8 mouse cellular contexts compared by ENCODE assay signal in the genomic region with DNA sequence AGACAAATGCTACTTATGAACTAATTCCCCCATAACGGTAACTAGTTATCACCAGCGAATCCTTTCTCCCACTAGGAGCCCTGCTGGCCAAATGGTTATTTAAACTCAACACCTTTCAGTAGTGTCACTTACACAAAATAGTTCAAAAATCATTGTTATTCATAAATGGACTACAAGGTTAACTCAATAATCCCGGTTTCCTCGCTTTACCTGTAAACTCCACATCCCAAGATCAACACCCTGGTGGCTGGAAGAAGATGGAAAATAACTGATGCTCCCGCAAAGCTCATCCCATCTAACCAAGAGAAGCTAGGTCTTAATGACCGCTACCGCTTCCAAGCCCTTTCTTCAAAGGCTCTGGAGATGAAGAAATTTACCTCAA. TPM values are rescaled to one million over a fixed set of nuclear protein-coding genes. Genes with fewer than 3 reads are reported as not detected.
A peak's percentile ranks its signal among the peaks of the same experiment; 100 is the strongest.
DNase-seq lines count a peak whose midpoint lies in the region; ATAC-seq and TF ChIP-seq lines count a peak whose summit lies in the region.

No protein-coding gene starts in this region.

- no peak for DNase-seq in heart, postnatal 25 days (ENCODE audit: low spot score)
- DNase-seq in G1E (ENCODE audit: low spot score): peak; percentile 1
- DNase-seq in liver, postnatal 0 days: no peak
- no peak for DNase-seq in cerebellum, adult 11-12 months
- no peak for DNase-seq in urinary bladder, adult 18-20 months (ENCODE audit: low spot score in 2 of 2)
- DNase-seq in kidney, adult 8-10 months: no peak

- no peaks in the 10 kb centered on the region for H3K9me3 ChIP-seq in heart, embryonic 14.5 days (ENCODE audit: control insufficient read depth, low read length)
- 0 out of 2 replicates have a peak, but pooled peaks cover 2% of the 10 kb centered on the region for H3K9me3 ChIP-seq in G1E (replicated peaks)
- H3K9me3 ChIP-seq in forebrain, embryonic 16.5 days (ENCODE audit: control insufficient read depth, low read length): no peaks in the 10 kb centered on the region
- no peaks in the 10 kb centered on the region for H3K9me3 ChIP-seq in liver, postnatal 0 days (ENCODE audit: low read length)

- H3K27me3 ChIP-seq in heart, embryonic 14.5 days (ENCODE audit: control insufficient read depth, insufficient read depth, low read length): no peaks in the 10 kb centered on the region
- H3K27me3 ChIP-seq in G1E (ENCODE audit: insufficient read depth, low read length): no peaks in the 10 kb centered on the region
- no peaks in the 10 kb centered on the region for H3K27me3 ChIP-seq in forebrain, embryonic 16.5 days (replicated peaks; ENCODE audit: control insufficient read depth, insufficient read depth, low read length)
- no peaks in the 10 kb centered on the region for H3K27me3 ChIP-seq in liver, postnatal 0 days (ENCODE audit: insufficient read depth, low read length)

- peak overlapping the region in 1 of 2 experiments; percentile 52; a peak in 1 of 4 replicates for H3K27ac ChIP-seq in heart, embryonic 14.5 days (replicated peaks in 1 of 2; ENCODE audit: control insufficient read depth in 1 of 2, insufficient read depth in 1 of 2, low read depth in 2 of 2, low read length in 2 of 2)
- peak overlapping the region; percentile 90 for H3K27ac ChIP-seq in forebrain, embryonic 16.5 days (ENCODE audit: low read length)
- peak overlapping the region; percentile 97 for H3K27ac ChIP-seq in liver, postnatal 0 days (ENCODE audit: low read depth)

- no peak for TF ChIP-seq EP300 in liver, postnatal 0 days (IDR thresholded peaks at IDR 0.05; ENCODE audit: low read depth)

- H3K4me1 ChIP-seq in heart, embryonic 14.5 days (ENCODE audit: control insufficient read depth in 2 of 2, insufficient read depth in 2 of 2, low read length in 2 of 2): peaks cover 0 to 11% of the 10 kb centered on the region in 2 experiments; a peak in 2 of 4 replicates
- no peaks in the 10 kb centered on the region; the same call in none of the 2 replicates for H3K4me1 ChIP-seq in G1E (ENCODE audit: insufficient read depth, low read depth, low read length)
- H3K4me1 ChIP-seq in forebrain, embryonic 16.5 days (replicated peaks; ENCODE audit: control insufficient read depth, insufficient read depth, low read length): peaks cover 5% of the 10 kb centered on the region
- H3K4me1 ChIP-seq in liver, postnatal 0 days (ENCODE audit: insufficient read depth): no peaks in the 10 kb centered on the region

- under 1% methylated on average over 7 of the region's 7 CpGs for WGBS in heart, embryonic 14.5 days
- WGBS in forebrain, embryonic 16.5 days: under 1% methylated on average over 7 of the region's 7 CpGs
- WGBS in liver, postnatal 0 days (ENCODE audit: insufficient replicate concordance): 2% methylated on average over 7 of the region's 7 CpGs

- intact Hi-C loops in heart, postnatal 25 days (cut with DNase I): loop anchor here (2.0 kb wide), 1 partner anchor 123 kb away; a partner anchor contains a TSS

- H3K4me2 ChIP-seq in heart, embryonic 14.5 days (ENCODE audit: low read length): peak overlapping the region; percentile 72
- H3K4me2 ChIP-seq in forebrain, embryonic 16.5 days (ENCODE audit: low read length): peak overlapping the region; percentile 77
- peak overlapping the region; percentile 75 for H3K4me2 ChIP-seq in liver, postnatal 0 days (ENCODE audit: low read depth, low read length)

- TF ChIP-seq CTCF in G1E (IDR thresholded peaks at IDR 0.05; ENCODE audit: low read depth, low read length): no peak
- no peak; the same call in none of the 2 replicates for TF ChIP-seq CTCF in liver, postnatal 0 days (IDR thresholded peaks at IDR 0.05; ENCODE audit: low read depth)

- 0 out of 2 replicates have a peak, but pooled peaks cover 2% of the 10 kb centered on the region for H3K36me3 ChIP-seq in heart, embryonic 14.5 days (ENCODE audit: control insufficient read depth, insufficient read depth, low read length)
- H3K36me3 ChIP-seq in G1E (replicated peaks): peaks cover 20% of the 10 kb centered on the region
- H3K36me3 ChIP-seq in forebrain, embryonic 16.5 days (ENCODE audit: control insufficient read depth, insufficient read depth): no peaks in the 10 kb centered on the region
- peaks cover 3% of the 10 kb centered on the region; the same call in 1 of the 2 replicates for H3K36me3 ChIP-seq in liver, postnatal 0 days (replicated peaks; ENCODE audit: insufficient read depth, low read length)

- ATAC-seq in heart, embryonic 14.5 days (ENCODE audit: insufficient number of reproducible peaks, insufficient read depth, low FRiP score, low read depth): no peak
- no peak for ATAC-seq in G1E (ENCODE audit: extremely low read depth, insufficient number of reproducible peaks, low FRiP score, poor library complexity, severe bottlenecking)
- peak; percentile 36 for ATAC-seq in forebrain, embryonic 16.5 days
- peak; percentile 2; the same call in 1 of the 2 replicates for ATAC-seq in liver, postnatal 0 days

- H3K9ac ChIP-seq in heart, embryonic 14.5 days (ENCODE audit: low read length): peak overlapping the region; percentile 67
- peak overlapping the region; percentile 64 for H3K9ac ChIP-seq in forebrain, embryonic 16.5 days (replicated peaks; ENCODE audit: low read depth, low read length)
- peak overlapping the region; percentile 99 for H3K9ac ChIP-seq in liver, postnatal 0 days (replicated peaks)

- peak overlapping the region; percentile 70 to 99 for H3K4me3 ChIP-seq in heart, embryonic 14.5 days (ENCODE audit: control insufficient read depth in 1 of 2, insufficient read depth in 1 of 2, low read depth in 1 of 2, low read length in 2 of 2)
- H3K4me3 ChIP-seq in G1E (ENCODE audit: low read depth, low read length): peak overlapping the region; percentile 98
- peak overlapping the region; percentile 95 for H3K4me3 ChIP-seq in forebrain, embryonic 16.5 days (replicated peaks; ENCODE audit: low read length)
- peak overlapping the region; percentile 100 for H3K4me3 ChIP-seq in liver, postnatal 0 days (ENCODE audit: low read depth, low read length)

RNA-seq across cellular contexts. Expression of a gene that starts 0.3 kb away (rescaled TPM):
- polyA plus RNA-seq in heart, embryonic 14.5 days (2014; fragmentation: Nextera tagmentation; extraction: Ambion mirVana): 9.3 and 9.7 TPM in 2 replicates
- 1 to 10 TPM; 4.1 to 7.0 TPM for total RNA-seq in heart, postnatal 25 days (2021)
- total RNA-seq in G1E (2014; fragmentation: Nextera tagmentation): 21.7 and 66.1 TPM in 2 replicates
- total RNA-seq in G1E (2017): 14.8 and 17.6 TPM in 2 replicates
- 0.32 and 0.56 TPM in 2 replicates for polyA plus RNA-seq in G1E (2012)
- polyA plus RNA-seq in forebrain, embryonic 16.5 days (2015; fragmentation: Nextera tagmentation; extraction: Ambion mirVana): 9.6 and 13.2 TPM in 2 replicates
- 2.8 and 3.2 TPM in 2 replicates for polyA plus RNA-seq in liver, postnatal 0 days (2015; fragmentation: Nextera tagmentation; extraction: Ambion mirVana)

RNA-seq across cellular contexts. Expression of a gene that starts 0.5 kb away (rescaled TPM):
- polyA plus RNA-seq in heart, embryonic 14.5 days (2014; fragmentation: Nextera tagmentation; extraction: Ambion mirVana): 150 and 151 TPM in 2 replicates
- 10 to 100 TPM; 15.3 to 16.0 TPM for total RNA-seq in heart, postnatal 25 days (2021)
- total RNA-seq in G1E (2014; fragmentation: Nextera tagmentation) (591 and 614 TPM in 2 replicates), G1E (2017) (364 and 430 TPM in 2 replicates)
- 98.6 and 99.9 TPM in 2 replicates for polyA plus RNA-seq in G1E (2012)
- polyA plus RNA-seq in forebrain, embryonic 16.5 days (2015; fragmentation: Nextera tagmentation; extraction: Ambion mirVana): 73.0 and 85.9 TPM in 2 replicates
- 86.5 and 88.3 TPM in 2 replicates for polyA plus RNA-seq in liver, postnatal 0 days (2015; fragmentation: Nextera tagmentation; extraction: Ambion mirVana)

RNA-seq across cellular contexts. Expression of a gene that starts 40.5 kb away (rescaled TPM):
- polyA plus RNA-seq in heart, embryonic 14.5 days (2014; fragmentation: Nextera tagmentation; extraction: Ambion mirVana): 66.3 and 67.0 TPM in 2 replicates
- total RNA-seq in heart, postnatal 25 days (2021): 1 to 10 TPM; 2.5 to 2.7 TPM
- total RNA-seq in G1E (2014; fragmentation: Nextera tagmentation): 126 and 158 TPM in 2 replicates
- 32.8 and 35.7 TPM in 2 replicates for total RNA-seq in G1E (2017)
- 9.6 and 11.1 TPM in 2 replicates for polyA plus RNA-seq in G1E (2012)
- 72.8 and 89.6 TPM in 2 replicates for polyA plus RNA-seq in forebrain, embryonic 16.5 days (2015; fragmentation: Nextera tagmentation; extraction: Ambion mirVana)
- polyA plus RNA-seq in liver, postnatal 0 days (2015; fragmentation: Nextera tagmentation; extraction: Ambion mirVana): 47.8 and 53.8 TPM in 2 replicates

Comparison
In these comparisons a context has a peak if more than half of its experiments do, and no peak if none do; other contexts are left out.
1. ATAC-seq: peak in forebrain, embryonic 16.5 days (single experiment) and liver, postnatal 0 days (single experiment); none in heart, embryonic 14.5 days (single experiment) and G1E (single experiment).
2. Peak in every context shown above with its lines, with median percentiles within 50 percentile points of each other: H3K4me2 ChIP-seq, H3K4me3 ChIP-seq and H3K9ac ChIP-seq.